Mouse (Mus musculus) urinary bladder, postnatal 4 days (tissue): Measurements from ENCODE around the gene Nin.

Experiments used
- DNase-seq, 2 experiments: peaks; one replicate each; pipeline ENCODE4 v3.0.0; 2021 to 2022; ENCODE audit warnings: low spot score in 2 of 2

Gene Nin

GRCm38 (mm10) chr12:70082935-70083532 is 30.5 kb downstream of the Nin start:
- no peak for DNase-seq

GRCm38 (mm10) chr12:70082485-70082884 is 31.0 kb downstream of the Nin start:
- DNase-seq, result no peak

- DNase-seq, result no peak
Measured at GRCm38 (mm10) chr12:70078471-70079025, 35.0 kb downstream of the Nin start.

GRCm38 (mm10) chr12:70076493-70076892 is 37.0 kb downstream of the Nin start:
- no peak for DNase-seq

GRCm38 (mm10) chr12:70075001-70075400 is 38.5 kb downstream of the Nin start:
- no peak for DNase-seq

GRCm38 (mm10) chr12:70070888-70071287 is 42.6 kb downstream of the Nin start:
- no peak for DNase-seq

GRCm38 (mm10) chr12:70070306-70070705 is 43.2 kb downstream of the Nin start:
- no peak for DNase-seq

- DNase-seq, result no peak
Measured at GRCm38 (mm10) chr12:70068647-70069257, 44.8 kb downstream of the Nin start.

GRCm38 (mm10) chr12:70067849-70068248 is 45.7 kb downstream of the Nin start:
- no peak for DNase-seq

GRCm38 (mm10) chr12:70062114-70062513 is 51.4 kb downstream of the Nin start:
- no peak for DNase-seq

GRCm38 (mm10) chr12:70058956-70059851 is 54.3 kb downstream of the Nin start:
- no peak for DNase-seq

- DNase-seq, result no peak
Measured at GRCm38 (mm10) chr12:70050699-70051098, 62.8 kb downstream of the Nin start.

GRCm38 (mm10) chr12:70048741-70049140 is 64.8 kb downstream of the Nin start:
- DNase-seq, result no peak

GRCm38 (mm10) chr12:70047281-70047680 is 66.2 kb downstream of the Nin start:
- DNase-seq, result no peak

GRCm38 (mm10) chr12:70044353-70044752 is 69.2 kb downstream of the Nin start:
- no peak for DNase-seq

- no peak for DNase-seq
Measured at GRCm38 (mm10) chr12:70043421-70043820, 70.1 kb downstream of the Nin start.

GRCm38 (mm10) chr12:70040981-70041380 is 72.5 kb downstream of the Nin start:
- DNase-seq, result no peak

- no peak for DNase-seq
Measured at GRCm38 (mm10) chr12:70036722-70037305, 76.7 kb downstream of the Nin start.

GRCm38 (mm10) chr12:70026233-70026632 is 87.3 kb downstream of the Nin start:
- DNase-seq, result no peak

- DNase-seq, result no peak
Measured at GRCm38 (mm10) chr12:70025431-70025830, 88.1 kb downstream of the Nin start.

- DNase-seq, result no peak
Measured at GRCm38 (mm10) chr12:70023580-70023979, 89.9 kb downstream of the Nin start.

- no peak for DNase-seq
Measured at GRCm38 (mm10) chr12:70018153-70018552, 95.4 kb downstream of the Nin start.
